Mouse (Mus musculus): ENCODE measurements around the gene Fut2. TPM values are rescaled to one million over a fixed set of nuclear protein-coding genes. Genes with fewer than 3 reads are reported as not detected.
A peak's percentile ranks its signal among the peaks of the same experiment; 100 is the strongest.

The Fut2 gene
- polyA plus RNA-seq, 1 experiment from 2014 or later, result 0.86 TPM

GRCm38 (mm10) chr7:45708221-45708761 is 42.1 kb upstream of the Fut2 start:
- peaks cover 52% of the 10 kb centered on the region for H3K4me1 ChIP-seq
- no peaks in the 10 kb centered on the region for H3K9me3 ChIP-seq
- H3K4me2 ChIP-seq, result peak overlapping the region; percentile 99
- peak overlapping the region; percentile 60 for H3K9ac ChIP-seq
- 0 out of 2 replicates have a peak overlapping the region, but pooled peaks have one; percentile 92 for H3K27ac ChIP-seq (replicated peaks)
- H3K36me3 ChIP-seq, result peaks cover 38% of the 10 kb centered on the region
- no peaks in the 10 kb centered on the region for H3K27me3 ChIP-seq (replicated peaks)
- H3K4me3 ChIP-seq, result peak overlapping the region; percentile 82
- WGBS, result 43% methylated on average over 13 of the region's 13 CpGs
- ATAC-seq (ENCODE audit: extremely low read depth, insufficient number of reproducible peaks, low FRiP score, low TSS enrichment), result no peak

GRCm38 (mm10) chr7:45707375-45707967 is 41.3 kb upstream of the Fut2 start:
- H3K9ac ChIP-seq, result peak overlapping the region; percentile 91
- H3K27ac ChIP-seq (replicated peaks), result peak overlapping the region; percentile 92
- peak overlapping the region; percentile 99 for H3K4me2 ChIP-seq
- H3K9me3 ChIP-seq, result no peaks in the 10 kb centered on the region
- peaks cover 30% of the 10 kb centered on the region for H3K36me3 ChIP-seq
- H3K27me3 ChIP-seq (replicated peaks), result no peaks in the 10 kb centered on the region
- H3K4me3 ChIP-seq, result peak overlapping the region; percentile 82
- WGBS, result under 1% methylated on average over 27 of the region's 27 CpGs
- ATAC-seq (ENCODE audit: extremely low read depth, insufficient number of reproducible peaks, low FRiP score, low TSS enrichment), result 0 out of 2 replicates have a peak, but pooled peaks have one; percentile 20
- H3K4me1 ChIP-seq, result peaks cover 53% of the 10 kb centered on the region

- Histone ChIP-seq H3K36me3 (peaks cover 23% of the 10 kb centered on the region), H3K4me2 (peak overlapping the region; percentile 99), H3K27me3 (replicated peaks) (no peaks in the 10 kb centered on the region), H3K4me1 (peaks cover 53% of the 10 kb centered on the region), H3K9me3 (no peaks in the 10 kb centered on the region), H3K27ac (replicated peaks) (peak overlapping the region; percentile 92), H3K9ac (peak overlapping the region; percentile 91), H3K4me3 (peak overlapping the region; percentile 82)
- WGBS, result 1% methylated on average over 44 of the region's 45 CpGs
- ATAC-seq (ENCODE audit: extremely low read depth, insufficient number of reproducible peaks, low FRiP score, low TSS enrichment), result no peak
Measured at GRCm38 (mm10) chr7:45706721-45707241, 40.6 kb upstream of the Fut2 start.

- 0% methylated on average over 7 of the region's 7 CpGs for WGBS
- ATAC-seq (ENCODE audit: extremely low read depth, insufficient number of reproducible peaks, low FRiP score, low TSS enrichment), result peak; percentile 11; the same call in 1 of the 2 replicates
- H3K27ac ChIP-seq (replicated peaks), result peak overlapping the region; percentile 92
- peaks cover 60% of the 10 kb centered on the region for H3K4me1 ChIP-seq
- peaks cover 14% of the 10 kb centered on the region for H3K36me3 ChIP-seq
- no peaks in the 10 kb centered on the region for H3K9me3 ChIP-seq
- peak overlapping the region; percentile 82 for H3K4me3 ChIP-seq
- H3K9ac ChIP-seq, result peak overlapping the region; percentile 91
- peaks cover 9% of the 10 kb centered on the region for H3K27me3 ChIP-seq (replicated peaks)
- peak overlapping the region; percentile 99 for H3K4me2 ChIP-seq
Measured at GRCm38 (mm10) chr7:45705873-45706281, 39.7 kb upstream of the Fut2 start.

GRCm38 (mm10) chr7:45705443-45705864 is 39.3 kb upstream of the Fut2 start:
- H3K4me1 ChIP-seq, result peaks cover 64% of the 10 kb centered on the region
- ATAC-seq (ENCODE audit: extremely low read depth, insufficient number of reproducible peaks, low FRiP score, low TSS enrichment), result no peak

GRCm38 (mm10) chr7:45704730-45705442 is 38.7 kb upstream of the Fut2 start, which contains the start of gene Dbp:
Dbp (plus strand) TSS chr7:45705088.
- ATAC-seq (ENCODE audit: extremely low read depth, insufficient number of reproducible peaks, low FRiP score, low TSS enrichment), result peak; percentile 79
- Histone ChIP-seq H3K4me3 (peak within 1 kb of the TSS; percentile 82), H3K9ac (peak within 1 kb of the TSS; percentile 91), H3K36me3 (peaks cover 4% of the 10 kb centered on the region), H3K9me3 (no peaks in the 10 kb centered on the region), H3K27me3 (replicated peaks) (peaks cover 18% of the 10 kb centered on the region), H3K4me1 (peaks cover 69% of the 10 kb centered on the region), H3K27ac (replicated peaks) (peak within 1 kb of the TSS; percentile 92), H3K4me2 (peak within 1 kb of the TSS; percentile 99)
- WGBS, result under 1% methylated on average over 36 of the region's 36 CpGs

More at GRCm38 (mm10) chr7:45705443-45705864, 39.3 kb upstream of the Fut2 start:
- peak overlapping the region; percentile 91 for H3K9ac ChIP-seq
- WGBS, result under 1% methylated on average over 21 of the region's 21 CpGs
- H3K27ac ChIP-seq (replicated peaks), result peak overlapping the region; percentile 92
- peak overlapping the region; percentile 99 for H3K4me2 ChIP-seq
- no peaks in the 10 kb centered on the region for H3K9me3 ChIP-seq
- peak overlapping the region; percentile 82 for H3K4me3 ChIP-seq
- peaks cover 10% of the 10 kb centered on the region for H3K36me3 ChIP-seq
- peaks cover 12% of the 10 kb centered on the region for H3K27me3 ChIP-seq (replicated peaks)

- under 1% methylated on average over 13 of the region's 13 CpGs for WGBS
- peaks cover 25% of the 10 kb centered on the region for H3K27me3 ChIP-seq (replicated peaks)
- H3K9ac ChIP-seq, result peak overlapping the region; percentile 83
- 0 out of 2 replicates have a peak, but pooled peaks have one; percentile 6 for ATAC-seq (ENCODE audit: extremely low read depth, insufficient number of reproducible peaks, low FRiP score, low TSS enrichment)
- H3K4me1 ChIP-seq, result peaks cover 73% of the 10 kb centered on the region
- peak overlapping the region; percentile 99 for H3K4me2 ChIP-seq
- peak overlapping the region; percentile 86 for H3K27ac ChIP-seq (replicated peaks)
- H3K4me3 ChIP-seq, result peak overlapping the region; percentile 82
- no peaks in the 10 kb centered on the region for H3K9me3 ChIP-seq
- no peaks in the 10 kb centered on the region for H3K36me3 ChIP-seq
Measured at GRCm38 (mm10) chr7:45704046-45704559, 37.9 kb upstream of the Fut2 start.

- peak overlapping the region; percentile 86 for H3K27ac ChIP-seq (replicated peaks)
- H3K9ac ChIP-seq, result peak overlapping the region; percentile 83
- H3K4me2 ChIP-seq, result peak overlapping the region; percentile 99
- H3K36me3 ChIP-seq, result no peaks in the 10 kb centered on the region
- no peaks in the 10 kb centered on the region for H3K9me3 ChIP-seq
- peaks cover 68% of the 10 kb centered on the region for H3K4me1 ChIP-seq
- peak overlapping the region; percentile 82 for H3K4me3 ChIP-seq
- peaks cover 31% of the 10 kb centered on the region for H3K27me3 ChIP-seq (replicated peaks)
- WGBS, result 40% methylated on average over 12 of the region's 12 CpGs
- ATAC-seq (ENCODE audit: extremely low read depth, insufficient number of reproducible peaks, low FRiP score, low TSS enrichment), result no peak
Measured at GRCm38 (mm10) chr7:45703521-45704033, 37.4 kb upstream of the Fut2 start.

GRCm38 (mm10) chr7:45702809-45703520 is 36.8 kb upstream of the Fut2 start:
- no peak for ATAC-seq (ENCODE audit: extremely low read depth, insufficient number of reproducible peaks, low FRiP score, low TSS enrichment)
- Histone ChIP-seq H3K9me3 (no peaks in the 10 kb centered on the region), H3K4me3 (no peak overlapping the region), H3K36me3 (no peaks in the 10 kb centered on the region), H3K4me1 (peaks cover 62% of the 10 kb centered on the region), H3K27ac (replicated peaks) (no peak overlapping the region), H3K9ac (peak overlapping the region; percentile 83; the same call in 1 of the 2 replicates), H3K27me3 (replicated peaks) (peaks cover 37% of the 10 kb centered on the region), H3K4me2 (peak overlapping the region; percentile 99; the same call in 1 of the 2 replicates)
- WGBS, result 86% methylated on average over 17 of the region's 17 CpGs

- H3K36me3 ChIP-seq, result no peaks in the 10 kb centered on the region
- H3K4me2 ChIP-seq, result no peak overlapping the region
- WGBS, result 88% methylated on average over 11 of the region's 11 CpGs
- H3K27ac ChIP-seq (replicated peaks), result no peak overlapping the region
- no peak for ATAC-seq (ENCODE audit: extremely low read depth, insufficient number of reproducible peaks, low FRiP score, low TSS enrichment)
- no peak overlapping the region for H3K9ac ChIP-seq
- no peaks in the 10 kb centered on the region for H3K9me3 ChIP-seq
- H3K4me1 ChIP-seq, result peaks cover 55% of the 10 kb centered on the region
- H3K4me3 ChIP-seq, result no peak overlapping the region
- H3K27me3 ChIP-seq (replicated peaks), result peaks cover 40% of the 10 kb centered on the region
Measured at GRCm38 (mm10) chr7:45702316-45702715, 36.1 kb upstream of the Fut2 start.
